Mouse (Mus musculus) left cerebral cortex, adult 2 months (tissue): ENCODE results near the gene Atpif1. TPM values are rescaled to one million over a fixed set of nuclear protein-coding genes. Genes with fewer than 3 reads are reported as not detected.
"Not testable (repeated sequence)": the region's sequence is repeated elsewhere in the genome, so short reads cannot be mapped to it uniquely, and the experiment has no call there.

ENCODE experiments used
- DNase-seq, 2 experiments: peaks; one replicate each; pipeline ENCODE4 v3.0.0; 2021 to 2022; ENCODE audit warnings: low spot score in 2 of 2, mixed read lengths in 1 of 2; ENCODE audit errors: extremely low spot score in 1 of 2
- H3K27ac ChIP-seq: fragments of 200-600 bp; 2 replicates; pipeline ENCODE4 v1.8.1; 2022
- H3K4me3 ChIP-seq: fragments of 200-600 bp; 2 replicates; pipeline ENCODE4 v1.8.1; 2022
- CTCF ChIP-seq: fragments of 200-600 bp; IDR thresholded peaks from 2 replicates; pipeline ENCODE4 v1.8.1; 2022; ENCODE audit warnings: antibody characterized with exemption, mild to moderate bottlenecking, moderate library complexity
- intact Hi-C: fragments of 180-260 bp; cut with DNase I; formaldehyde crosslinking; loops from one replicate; pipeline ENCODE4 v1.15.1; 2025
- long read RNA-seq, 2 experiments: library from polyadenylated mRNA; stranded (forward); transcript quantifications; one replicate each; pipeline ENCODE4 v2.0.0; 2021; ENCODE audit warnings: borderline mapping rate in 2 of 2
- total RNA-seq, 2 experiments: library from RNA; stranded (reverse); gene quantifications; 2 replicates each; pipeline ENCODE4 v1.2.3; 2021

Gene Atpif1
- total RNA-seq, result 100 to 1,000 TPM; 430 to 458 TPM
- long read RNA-seq, experiment 1, transcript Atpif1-202 (2 exons, 1,014 nt), result minor isoform, 6 of 180 reads
- long read RNA-seq, experiment 1, transcript Atpif1-201 (3 exons, 539 nt), result major isoform, 161 of 180 reads
- long read RNA-seq, experiment 1, partial matches to known transcripts, result 0 of 180 reads
- long read RNA-seq, experiment 1, other reads (novel, unspliced or antisense), result 11 of 180 reads
- long read RNA-seq, experiment 2, transcript Atpif1-202 (2 exons, 1,014 nt), result minor isoform, 9 of 156 reads
- long read RNA-seq, experiment 2, transcript Atpif1-201 (3 exons, 539 nt), result major isoform, 136 of 156 reads
- long read RNA-seq, experiment 2, partial matches to known transcripts, result 0 of 156 reads
- long read RNA-seq, experiment 2, other reads (novel, unspliced or antisense), result 11 of 156 reads

- intact Hi-C loops, result loop anchor here (10.0 kb wide), 1 partner anchor 392 kb away; the partner anchor contains the start of gene Fam76a
- peak; percentile 86 to 88 for DNase-seq
- no peak for TF ChIP-seq CTCF
Observed at GRCm38 (mm10) chr4:132532981-132533916, at the start of gene Atpif1. Gene Atpif1, minus strand, starts transcription at chr4:132533659.

GRCm38 (mm10) chr4:132574809-132575347 lies 41.4 kb upstream of the Atpif1 start:
- no peak overlapping the region for H3K4me3 ChIP-seq
- intact Hi-C loops, result no loop called here
- no peak for TF ChIP-seq CTCF

More at GRCm38 (mm10) chr4:132532981-132533916, at the start of gene Atpif1:
- H3K27ac ChIP-seq, result peak within 1 kb of the TSS; percentile 98
- peak within 1 kb of the TSS; percentile 92 for H3K4me3 ChIP-seq

GRCm38 (mm10) chr4:132573327-132573726 lies 39.9 kb upstream of the Atpif1 start:
- no peak for TF ChIP-seq CTCF
- intact Hi-C loops, result no loop called here
- Histone ChIP-seq H3K4me3 (no peak overlapping the region), H3K27ac (no peak overlapping the region)
- DNase-seq, result no peak

More at GRCm38 (mm10) chr4:132574809-132575347, 41.4 kb upstream of the Atpif1 start:
- no peak for DNase-seq
- H3K27ac ChIP-seq, result no peak overlapping the region

GRCm38 (mm10) chr4:132571190-132571589 lies 37.7 kb upstream of the Atpif1 start:
- Histone ChIP-seq H3K4me3 (no peak overlapping the region), H3K27ac (no peak overlapping the region)
- intact Hi-C loops, result no loop called here
- TF ChIP-seq CTCF, result no peak
- DNase-seq, result no peak

GRCm38 (mm10) chr4:132569115-132569514 lies 35.7 kb upstream of the Atpif1 start:
- TF ChIP-seq CTCF, result peak; percentile 43
- Histone ChIP-seq H3K4me3 (no peak overlapping the region), H3K27ac (no peak overlapping the region)
- intact Hi-C loops, result loop anchor here (5.0 kb wide), 1 partner anchor 43 kb away; no protein-coding TSS in a partner anchor
- no peak for DNase-seq

- TF ChIP-seq CTCF, result no peak
- H3K4me3 ChIP-seq, result no peak overlapping the region
- H3K27ac ChIP-seq, result no peak overlapping the region
- no peak for DNase-seq
- intact Hi-C loops, result loop anchor here (5.0 kb wide), 1 partner anchor 45 kb away; no protein-coding TSS in a partner anchor
Observed at GRCm38 (mm10) chr4:132567361-132567779, 33.9 kb upstream of the Atpif1 start.

GRCm38 (mm10) chr4:132565089-132565747 lies 31.8 kb upstream of the Atpif1 start:
- no peak for DNase-seq
- Histone ChIP-seq H3K4me3 (no peak overlapping the region), H3K27ac (no peak overlapping the region)
- no peak for TF ChIP-seq CTCF
- intact Hi-C loops, result loop anchor here (5.0 kb wide), 1 partner anchor 47 kb away; no protein-coding TSS in a partner anchor

- DNase-seq, result no peak
- intact Hi-C loops, result no loop called here
- Histone ChIP-seq H3K4me3 (no peak within 1 kb of the TSS), H3K27ac (no peak within 1 kb of the TSS)
- TF ChIP-seq CTCF, result no peak
Observed at GRCm38 (mm10) chr4:132563965-132564364, 30.5 kb upstream of the Atpif1 start, which contains the start of gene Ptafr. Gene Ptafr, plus strand, starts transcription at chr4:132564067.

DNA sequence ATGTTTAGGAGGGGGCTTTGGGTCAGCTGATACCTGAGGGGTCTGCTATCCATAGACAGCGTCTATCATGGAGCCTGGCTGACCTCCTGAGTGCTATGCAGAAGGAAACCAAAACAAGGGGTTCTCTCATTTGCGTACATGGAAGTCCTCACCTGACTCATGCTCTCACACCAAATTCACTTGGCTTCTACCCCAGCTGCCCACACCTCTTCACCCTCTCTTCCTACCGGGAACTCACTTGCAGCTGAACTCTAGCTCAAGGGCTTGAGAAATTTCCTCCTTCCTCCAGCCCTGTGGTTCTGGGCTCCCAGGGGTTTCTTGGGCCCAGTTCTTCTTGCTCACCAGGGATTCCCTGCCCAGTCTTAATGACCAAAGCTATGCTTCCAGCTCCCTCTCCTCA lies 29.8 kb upstream of the Atpif1 start:
- TF ChIP-seq CTCF, result no peak
- no peak for DNase-seq
- Histone ChIP-seq H3K27ac (no peak overlapping the region), H3K4me3 (no peak overlapping the region)
- intact Hi-C loops, result no loop called here

DNA sequence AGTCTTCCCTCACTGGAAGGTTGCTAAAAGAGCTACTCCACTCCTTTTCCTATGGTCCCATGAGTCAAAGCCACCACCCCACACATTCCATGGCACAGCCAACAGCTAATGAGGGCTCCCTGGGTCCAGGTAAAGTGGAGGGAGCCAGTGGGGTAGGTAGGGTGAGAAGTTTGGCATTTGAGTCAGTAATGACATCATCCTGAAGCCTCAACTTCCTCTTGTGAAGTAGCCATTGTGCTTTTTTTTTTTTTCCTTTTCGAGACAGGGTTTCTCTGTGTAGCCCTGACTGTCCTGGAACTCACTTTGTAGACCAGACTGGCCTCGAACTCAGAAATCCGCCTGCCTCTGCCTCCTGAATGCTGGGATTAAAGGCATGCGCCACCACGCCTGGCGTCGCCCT lies 22.1 kb upstream of the Atpif1 start:
- DNase-seq, H3K27ac ChIP-seq, intact Hi-C loops, H3K4me3 ChIP-seq: not testable (repeated sequence)

- no peak for DNase-seq
- intact Hi-C loops, result no loop called here
- no peak for TF ChIP-seq CTCF
- Histone ChIP-seq H3K4me3 (no peak overlapping the region), H3K27ac (no peak overlapping the region)
Observed at GRCm38 (mm10) chr4:132554653-132555052, 21.2 kb upstream of the Atpif1 start.
